Mouse (Mus musculus): ENCODE data around the gene Dmxl2. TPM values are rescaled to one million over a fixed set of nuclear protein-coding genes. Genes with fewer than 3 reads are reported as not detected.

Gene Dmxl2
- polyA plus RNA-seq, 1 experiment from 2014 or later: 104 TPM

DNA sequence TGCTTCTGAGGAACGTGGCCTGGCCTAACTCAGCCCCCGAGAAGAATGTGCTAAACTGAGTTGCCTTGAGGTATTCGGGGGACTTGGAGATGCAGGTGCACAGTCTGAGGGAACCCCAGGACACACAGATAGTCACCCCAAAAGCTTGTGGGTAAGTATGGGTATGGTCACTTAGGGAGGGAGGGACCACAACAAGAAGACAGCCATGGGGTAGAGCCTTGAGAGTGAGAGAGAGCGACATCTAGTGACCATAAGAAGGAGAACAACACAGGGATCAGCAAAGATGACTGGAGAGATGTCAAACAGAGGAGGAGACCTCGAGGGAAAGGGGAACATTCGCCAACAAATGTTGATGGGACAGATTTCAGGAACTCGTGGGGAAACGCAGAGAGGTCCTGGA, 178.0 kb downstream of the Dmxl2 start:
- Histone ChIP-seq H3K27me3 (ENCODE audit: control insufficient read depth, insufficient read depth, low read length) (no peaks in the 10 kb centered on the region), H3K9ac (replicated peaks; ENCODE audit: low read depth, low read length) (no peak overlapping the region), H3K4me2 (ENCODE audit: low read depth, low read length) (no peak overlapping the region), H3K27ac (ENCODE audit: low read depth, low read length) (no peak overlapping the region), H3K4me1 (ENCODE audit: control insufficient read depth, insufficient read depth, low read length) (no peaks in the 10 kb centered on the region), H3K4me3 (ENCODE audit: low read depth, low read length) (no peak overlapping the region), H3K36me3 (ENCODE audit: control insufficient read depth, insufficient read depth, low read length) (no peaks in the 10 kb centered on the region), H3K9me3 (ENCODE audit: control insufficient read depth, low read length) (no peaks in the 10 kb centered on the region)
- 46% methylated on average over 8 of the region's 8 CpGs for WGBS
- no peak for ATAC-seq (ENCODE audit: low read depth)

DNA sequence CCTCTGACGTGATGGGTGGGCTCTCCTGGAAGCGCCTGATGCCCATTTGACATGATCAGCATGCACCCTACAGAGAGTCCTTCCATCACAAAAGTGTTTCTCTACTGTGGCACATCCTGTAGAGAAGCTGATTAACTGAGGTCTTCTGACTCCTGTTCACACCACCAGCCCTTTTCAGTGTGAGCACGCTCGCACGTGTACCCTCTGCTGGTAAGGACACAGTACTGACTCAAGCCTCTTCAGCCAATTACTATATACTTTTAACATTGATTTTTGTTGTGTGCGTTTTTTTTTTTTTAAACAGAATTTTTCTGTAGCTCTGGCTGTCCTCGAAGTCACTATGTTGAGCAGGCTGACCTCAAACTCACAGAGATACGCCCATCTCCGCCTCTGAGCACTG, 185.1 kb downstream of the Dmxl2 start:
- 78% methylated on average over 9 of the region's 9 CpGs for WGBS
- ATAC-seq (ENCODE audit: low read depth): no peak

More for the DNA sequence above, 185.1 kb downstream of the Dmxl2 start:
- Histone ChIP-seq H3K4me3 (ENCODE audit: low read depth, low read length) (no peak overlapping the region), H3K4me2 (ENCODE audit: low read depth, low read length) (no peak overlapping the region), H3K9me3 (ENCODE audit: control insufficient read depth, low read length) (no peaks in the 10 kb centered on the region), H3K36me3 (ENCODE audit: control insufficient read depth, insufficient read depth, low read length) (no peaks in the 10 kb centered on the region), H3K27me3 (ENCODE audit: control insufficient read depth, insufficient read depth, low read length) (no peaks in the 10 kb centered on the region), H3K9ac (replicated peaks; ENCODE audit: low read depth, low read length) (no peak overlapping the region), H3K4me1 (ENCODE audit: control insufficient read depth, insufficient read depth, low read length) (no peaks in the 10 kb centered on the region), H3K27ac (ENCODE audit: low read depth, low read length) (no peak overlapping the region)

Other genes starting within 250 kb of the Dmxl2 start
- not detected in 2 replicates for gene Cyp19a1, start 233.5 kb downstream of the Dmxl2 start, polyA plus RNA-seq (2014; fragmentation: Nextera tagmentation; extraction: Ambion mirVana)
- gene Gldn, start 215.1 kb downstream of the Dmxl2 start, polyA plus RNA-seq (2014; fragmentation: Nextera tagmentation; extraction: Ambion mirVana): 0.24 and 0.59 TPM in 2 replicates
- gene Sh2d7, start 37.4 kb upstream of the Dmxl2 start, polyA plus RNA-seq (2014; fragmentation: Nextera tagmentation; extraction: Ambion mirVana): not detected in 2 replicates
- gene Cib2, start 58.6 kb upstream of the Dmxl2 start, polyA plus RNA-seq (2014; fragmentation: Nextera tagmentation; extraction: Ambion mirVana): 67.5 and 80.4 TPM in 2 replicates
- gene Idh3a, start 84.7 kb upstream of the Dmxl2 start, polyA plus RNA-seq (2014; fragmentation: Nextera tagmentation; extraction: Ambion mirVana): 165 and 178 TPM in 2 replicates
- gene Acsbg1, start 160.2 kb upstream of the Dmxl2 start, polyA plus RNA-seq (2014; fragmentation: Nextera tagmentation; extraction: Ambion mirVana): 28.8 and 35.5 TPM in 2 replicates
- 7.4 and 8.5 TPM in 2 replicates for gene Dnaja4, start 197.2 kb upstream of the Dmxl2 start, polyA plus RNA-seq (2014; fragmentation: Nextera tagmentation; extraction: Ambion mirVana)
- 76.3 and 91.0 TPM in 2 replicates for gene Wdr61, start 232.9 kb upstream of the Dmxl2 start, polyA plus RNA-seq (2014; fragmentation: Nextera tagmentation; extraction: Ambion mirVana)

All from neural tube, embryonic 14.5 days (tissue).